Mouse (Mus musculus): ENCODE data around the gene Wars2.

Wars2 gene

GRCm38 (mm10) chr3:99277973-99278580 lies 137.2 kb downstream of the Wars2 start:
- DNase-seq = no peak

GRCm38 (mm10) chr3:99279718-99280117 lies 138.8 kb downstream of the Wars2 start:
- no peak for DNase-seq

GRCm38 (mm10) chr3:99281453-99281852 lies 140.6 kb downstream of the Wars2 start:
- no peak for DNase-seq

- peak in 1 of 2 experiments; percentile 5 for DNase-seq
These were observed 147.4 kb downstream of the Wars2 start for GRCm38 (mm10) chr3:99288302-99288701.
